Mouse (Mus musculus): ENCODE results near the gene Cby1.

- TF ChIP-seq POLR2A (IDR thresholded peaks at IDR 0.05; ENCODE audit: low read depth, low read length) (no peak), CTCF (IDR thresholded peaks at IDR 0.05; ENCODE audit: borderline replicate concordance, insufficient read depth, low read length) (no peak)
Measured at GRCm38 (mm10) chr15:79669195-79669594, 10.2 kb downstream of the Cby1 start.
